Mouse (Mus musculus): Measurements from ENCODE around the gene Bcl2. TPM values are rescaled to one million over a fixed set of nuclear protein-coding genes. Genes with fewer than 3 reads are reported as not detected.

The Bcl2 gene
- polyA plus RNA-seq (2016; fragmentation: Nextera tagmentation; extraction: Ambion mirVana), result 10.4 and 11.5 TPM in 2 replicates

DNA sequence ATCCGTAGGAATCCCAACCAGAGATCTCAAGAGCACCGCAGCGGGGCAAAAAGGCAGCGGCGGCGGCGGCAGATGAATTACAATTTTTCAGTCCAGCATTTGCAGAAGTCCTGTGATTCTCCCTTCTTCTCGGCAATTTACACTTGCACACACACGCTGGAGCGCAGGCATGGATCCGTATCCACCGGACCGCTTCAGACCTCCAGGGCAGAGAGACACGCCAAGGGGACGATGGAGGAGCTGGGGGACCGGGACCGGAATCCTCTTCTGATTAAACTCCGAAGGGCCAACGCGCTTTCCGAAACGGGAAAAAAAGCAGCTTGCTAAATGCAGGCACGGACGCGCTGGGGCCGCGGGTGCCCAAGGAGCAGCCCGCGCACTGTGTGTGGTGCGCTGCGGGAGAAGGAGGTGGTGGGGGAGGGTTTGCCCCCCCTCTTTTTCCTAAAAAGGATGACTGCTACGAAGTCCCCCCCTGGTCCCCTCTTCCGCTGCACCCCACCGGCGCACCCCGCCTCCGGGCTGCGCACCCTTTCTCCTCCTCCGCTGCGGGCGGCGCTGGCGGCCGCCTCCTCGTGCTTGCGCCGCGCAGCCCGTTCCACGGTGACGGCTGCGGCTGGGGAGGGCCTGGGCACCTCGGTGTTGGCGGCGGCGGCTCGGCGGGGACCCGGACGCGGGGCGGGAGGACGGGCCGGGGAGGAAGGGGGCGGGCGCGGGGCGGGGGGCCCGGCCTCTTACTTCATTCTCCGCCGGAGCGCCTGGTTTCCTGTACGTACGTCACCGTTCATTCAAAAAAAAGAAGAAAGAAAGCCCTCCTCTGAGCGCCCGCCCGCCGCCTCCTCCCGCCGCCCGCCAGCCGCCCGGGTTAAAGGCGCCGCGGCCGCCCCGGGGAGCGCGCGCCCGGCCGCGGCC, at the start of gene Bcl2:
Gene Bcl2 (minus strand): TSS at position 654 of the 909 bp plus-strand sequence.
- peaks cover 10% of the 10 kb centered on the region for H3K4me1 ChIP-seq
- H3K36me3 ChIP-seq, result no peaks in the 10 kb centered on the region
- peak; percentile 81 for ATAC-seq (ENCODE audit: low FRiP score, low read depth)
- H3K27me3 ChIP-seq (replicated peaks), result no peaks in the 10 kb centered on the region
- no peaks in the 10 kb centered on the region for H3K9me3 ChIP-seq
- WGBS, result under 1% methylated on average over 91 of the region's 95 CpGs
- H3K4me2 ChIP-seq (replicated peaks), result peak within 1 kb of the TSS; percentile 88
- H3K4me3 ChIP-seq, result peak within 1 kb of the TSS; percentile 77
- peak within 1 kb of the TSS; percentile 86 for H3K9ac ChIP-seq
- H3K27ac ChIP-seq, result peak within 1 kb of the TSS; percentile 74

DNA sequence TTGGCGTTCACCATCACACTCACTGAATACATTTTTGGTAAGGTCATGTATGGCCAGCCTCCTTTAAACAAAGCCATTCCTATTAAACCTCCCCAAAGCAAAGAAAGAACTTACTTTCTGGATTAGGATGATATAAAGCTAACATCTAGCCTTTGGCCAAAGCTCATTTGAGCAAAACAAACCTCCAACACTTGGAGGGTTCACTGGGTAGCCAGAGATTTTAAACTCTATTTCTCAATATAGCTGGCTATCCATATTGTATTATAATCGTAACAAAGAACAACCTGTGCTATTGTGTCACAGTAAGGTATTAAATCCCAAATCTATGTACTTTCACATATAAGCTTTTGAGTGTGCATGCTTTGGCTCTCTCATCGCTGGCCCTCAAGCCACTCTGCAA, 46.7 kb upstream of the Bcl2 start:
- 88% methylated on average over 3 of the region's 3 CpGs for WGBS
- Histone ChIP-seq H3K4me3 (no peak overlapping the region), H3K27me3 (replicated peaks) (no peaks in the 10 kb centered on the region), H3K4me1 (peaks cover 11% of the 10 kb centered on the region), H3K4me2 (replicated peaks) (no peak overlapping the region), H3K36me3 (peaks cover 18% of the 10 kb centered on the region), H3K9ac (no peak overlapping the region), H3K9me3 (no peaks in the 10 kb centered on the region), H3K27ac (no peak overlapping the region)
- no peak for ATAC-seq (ENCODE audit: low FRiP score, low read depth)

DNA sequence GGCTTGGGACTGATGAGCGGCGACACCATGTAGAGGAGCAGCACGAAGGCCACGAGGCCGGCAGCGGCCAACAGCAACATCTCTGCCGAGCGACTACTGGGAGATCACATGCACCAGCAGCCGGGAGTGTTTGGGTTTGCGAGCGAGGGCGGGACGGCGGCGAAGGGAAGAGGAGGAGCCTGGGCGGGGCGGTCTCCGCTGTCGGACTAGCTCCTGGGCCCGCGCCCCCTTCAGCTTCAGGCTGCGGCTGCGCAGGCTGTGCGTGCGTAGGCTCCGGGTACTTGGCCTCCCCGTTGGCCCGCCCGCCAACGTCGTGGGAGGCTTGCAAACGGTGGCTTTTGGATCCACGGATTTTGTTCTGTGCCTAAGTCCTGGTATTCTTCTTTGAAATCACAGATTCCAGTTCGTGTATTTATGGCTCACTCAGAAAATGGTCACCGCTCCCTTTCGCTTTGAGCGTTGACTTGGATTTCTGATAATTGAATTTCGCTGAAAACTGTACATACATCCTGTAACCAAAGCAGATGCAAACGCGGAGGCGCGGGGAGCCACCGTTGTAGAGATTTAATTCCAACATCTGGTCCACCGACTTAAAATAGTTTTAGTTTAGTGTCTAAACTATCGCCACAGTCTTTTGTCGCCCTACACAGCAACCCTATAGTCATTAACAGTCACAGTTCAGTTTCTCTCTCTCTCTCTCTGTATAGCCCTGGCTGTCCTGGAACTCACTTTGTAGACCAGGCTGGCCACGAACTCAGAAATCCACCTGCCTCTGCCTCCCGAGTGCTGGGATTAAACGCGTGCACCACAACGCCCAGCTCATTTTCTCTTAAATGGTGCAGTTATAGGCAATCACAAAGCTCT, 45.7 kb upstream of the Bcl2 start, which contains the start of gene Kdsr:
Gene Kdsr (minus strand): TSS at position 156 of the 864 bp plus-strand sequence.
- H3K4me1 ChIP-seq, result peaks cover 11% of the 10 kb centered on the region
- peak; percentile 99 for ATAC-seq (ENCODE audit: low FRiP score, low read depth)
- H3K27ac ChIP-seq, result 0 out of 2 replicates have a peak within 1 kb of the TSS, but pooled peaks have one; percentile 53
- no peaks in the 10 kb centered on the region for H3K27me3 ChIP-seq (replicated peaks)
- H3K36me3 ChIP-seq, result peaks cover 11% of the 10 kb centered on the region; the same call in 1 of the 2 replicates
- 4% methylated on average over 46 of the region's 51 CpGs for WGBS
- peak within 1 kb of the TSS; percentile 58 for H3K9ac ChIP-seq
- peak within 1 kb of the TSS; percentile 76 for H3K4me2 ChIP-seq (replicated peaks)
- H3K4me3 ChIP-seq, result peak within 1 kb of the TSS; percentile 53
- no peaks in the 10 kb centered on the region for H3K9me3 ChIP-seq

DNA sequence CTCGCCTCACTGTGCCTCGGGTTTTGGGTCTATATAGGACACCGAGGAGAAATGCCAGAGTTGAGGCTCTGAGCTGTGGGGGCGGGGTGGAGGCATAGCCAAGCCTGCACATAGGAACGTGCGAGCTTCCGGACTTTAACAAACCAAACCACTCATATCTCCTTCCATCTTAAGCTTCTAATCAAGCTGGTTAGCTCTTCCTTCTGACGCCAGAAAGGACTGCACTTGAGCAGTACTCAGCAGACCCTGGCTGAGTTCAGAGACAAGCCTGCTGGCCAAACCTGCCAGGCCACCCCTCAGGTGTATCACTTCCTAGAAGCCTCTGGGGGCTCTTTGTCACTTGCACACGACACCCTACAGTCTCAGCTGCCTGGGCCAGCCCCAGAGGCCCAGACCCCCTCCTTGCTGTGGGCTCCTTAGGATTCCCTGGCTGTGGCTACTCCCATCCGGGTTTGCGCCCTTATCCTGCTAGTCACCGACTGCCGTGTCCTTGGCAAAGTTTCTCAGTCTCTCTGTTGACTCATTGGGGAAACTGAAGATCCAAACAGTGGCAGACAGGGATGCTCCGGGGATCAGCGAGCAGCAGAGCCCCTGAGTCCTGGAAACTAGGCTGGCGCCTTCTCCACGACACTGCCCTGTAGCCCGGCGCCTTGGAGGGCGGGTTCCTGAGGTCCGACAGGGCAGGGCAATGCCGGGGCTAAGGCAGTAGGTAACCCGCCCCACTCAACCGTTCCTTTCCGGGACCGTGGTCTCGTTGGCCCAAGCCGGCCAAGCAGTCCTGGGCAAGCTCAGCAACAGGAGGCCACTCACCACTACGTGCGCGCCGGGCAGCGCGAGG, 44.9 kb upstream of the Bcl2 start:
- Histone ChIP-seq H3K4me3 (peak overlapping the region; percentile 53), H3K9me3 (no peaks in the 10 kb centered on the region), H3K36me3 (0 out of 2 replicates have a peak, but pooled peaks cover 5% of the 10 kb centered on the region), H3K9ac (peak overlapping the region; percentile 58), H3K27me3 (replicated peaks) (no peaks in the 10 kb centered on the region), H3K27ac (no peak overlapping the region), H3K4me1 (peaks cover 11% of the 10 kb centered on the region), H3K4me2 (replicated peaks) (peak overlapping the region; percentile 76)
- 3% methylated on average over 34 of the region's 34 CpGs for WGBS
- ATAC-seq (ENCODE audit: low FRiP score, low read depth), result peak; percentile 36

DNA sequence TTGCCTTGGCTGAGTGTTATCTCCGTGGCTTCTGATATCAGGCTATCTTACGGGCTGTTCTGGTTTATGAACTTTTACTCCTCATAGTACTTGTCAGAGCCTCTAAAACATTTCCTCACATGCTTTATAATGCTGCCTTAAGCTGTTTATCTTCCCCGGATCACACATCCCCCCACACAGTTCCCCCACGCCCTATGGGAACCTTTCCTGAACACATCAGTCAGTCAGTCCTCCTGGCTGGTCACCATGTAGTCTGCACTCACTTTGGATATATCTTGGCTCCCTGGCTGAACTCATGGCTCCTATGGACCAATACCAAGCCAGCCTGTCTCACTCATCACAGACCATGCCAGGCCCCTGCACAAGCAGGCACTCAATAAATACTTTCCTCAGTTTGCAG, 42.6 kb upstream of the Bcl2 start:
- no peak overlapping the region for H3K9ac ChIP-seq
- no peak for ATAC-seq (ENCODE audit: low FRiP score, low read depth)
- 91% methylated on average over 4 of the region's 4 CpGs for whole genome bisulfite sequencing
- no peak overlapping the region for H3K27ac ChIP-seq
- H3K27me3 ChIP-seq (replicated peaks), result no peaks in the 10 kb centered on the region
- no peak overlapping the region for H3K4me2 ChIP-seq (replicated peaks)
- H3K36me3 ChIP-seq, result no peaks in the 10 kb centered on the region
- H3K9me3 ChIP-seq, result no peaks in the 10 kb centered on the region
- H3K4me3 ChIP-seq, result no peak overlapping the region
- H3K4me1 ChIP-seq, result peaks cover 11% of the 10 kb centered on the region

DNA sequence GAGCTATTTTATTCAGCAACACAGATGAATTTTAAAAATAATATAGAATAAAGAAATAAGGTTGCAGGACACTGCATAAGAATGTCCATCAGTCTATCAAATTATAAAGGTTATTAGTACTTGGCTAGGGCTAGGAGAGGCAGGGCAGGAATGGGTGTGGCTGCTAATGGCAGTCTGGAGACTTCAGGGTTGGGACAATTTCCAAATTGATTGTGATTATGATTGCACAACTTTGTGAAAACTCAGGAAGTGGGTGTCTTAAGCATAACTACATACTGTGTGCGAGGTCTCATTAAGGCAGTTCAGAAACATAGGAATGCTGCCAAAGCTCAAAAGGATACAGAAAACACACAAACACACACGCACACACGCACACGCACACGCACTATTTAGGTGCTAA, 37.9 kb upstream of the Bcl2 start:
- no peaks in the 10 kb centered on the region for H3K27me3 ChIP-seq (replicated peaks)
- ATAC-seq (ENCODE audit: low FRiP score, low read depth), result no peak
- H3K4me1 ChIP-seq, result no peaks in the 10 kb centered on the region
- H3K9ac ChIP-seq, result no peak overlapping the region
- H3K27ac ChIP-seq, result no peak overlapping the region
- 96% methylated on average over 5 of the region's 5 CpGs for WGBS
- H3K4me2 ChIP-seq (replicated peaks), result no peak overlapping the region
- no peak overlapping the region for H3K4me3 ChIP-seq
- H3K36me3 ChIP-seq, result peaks cover 9% of the 10 kb centered on the region
- H3K9me3 ChIP-seq, result no peaks in the 10 kb centered on the region

DNA sequence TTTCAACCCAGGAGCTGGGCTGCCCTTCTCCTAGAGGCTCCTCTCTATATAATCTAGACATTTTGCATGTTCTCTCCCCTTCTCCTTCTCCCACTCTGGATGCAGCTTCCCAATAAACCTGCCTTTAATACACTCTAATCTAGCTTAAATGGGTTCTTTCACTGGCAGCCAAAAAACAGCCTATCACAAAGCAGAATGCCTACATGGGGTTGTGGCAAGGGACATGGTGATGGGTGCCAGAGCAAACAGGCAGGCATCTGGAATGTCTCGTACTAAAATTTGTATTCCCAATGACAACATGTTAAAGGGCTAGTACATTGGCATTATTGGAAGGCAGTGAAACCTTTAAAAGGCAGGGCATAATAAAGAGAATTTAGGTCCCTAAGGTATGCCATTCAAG, 36.6 kb upstream of the Bcl2 start:
- Histone ChIP-seq H3K9ac (no peak overlapping the region), H3K27ac (no peak overlapping the region), H3K27me3 (replicated peaks) (no peaks in the 10 kb centered on the region), H3K4me3 (no peak overlapping the region), H3K36me3 (peaks cover 21% of the 10 kb centered on the region), H3K9me3 (no peaks in the 10 kb centered on the region), H3K4me2 (replicated peaks) (no peak overlapping the region), H3K4me1 (no peaks in the 10 kb centered on the region)
- ATAC-seq (ENCODE audit: low FRiP score, low read depth), result no peak
- WGBS, result 95% methylated on average over 1 of the region's 1 CpGs

DNA sequence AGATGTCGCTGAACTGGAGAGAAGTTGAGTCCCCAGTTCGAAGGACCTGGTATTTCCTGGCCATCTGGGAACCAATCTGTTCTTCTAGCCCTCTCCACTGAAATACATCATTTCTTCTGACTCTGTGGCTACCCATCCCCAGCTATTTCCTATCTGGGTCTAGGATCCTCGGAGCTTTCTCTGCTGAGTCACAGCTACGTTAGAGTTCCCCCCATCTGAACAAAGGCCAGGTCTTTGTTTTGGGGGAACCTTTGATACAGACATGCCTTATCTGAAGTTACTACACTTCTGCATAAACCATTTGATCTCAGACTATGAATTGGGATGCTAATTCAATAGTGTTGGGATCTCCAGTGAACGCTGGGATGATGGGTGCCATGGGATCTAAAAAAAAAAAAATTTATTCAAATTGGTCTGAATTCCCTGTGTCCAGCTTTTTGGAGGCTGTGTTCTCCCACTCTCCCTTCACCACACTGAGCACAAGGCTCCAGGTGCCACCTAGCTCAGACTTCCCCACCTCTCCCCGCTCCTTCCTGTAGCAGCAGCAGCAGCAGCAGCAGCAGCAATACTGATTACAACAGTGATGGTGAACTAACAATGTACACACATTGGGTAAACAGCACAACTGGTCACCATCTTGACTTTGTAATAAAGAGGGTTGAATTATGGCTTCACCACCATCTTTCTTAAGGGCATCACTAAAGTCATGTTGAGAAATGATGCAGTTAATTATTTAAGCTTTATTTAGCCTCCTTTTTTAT, 34.7 kb upstream of the Bcl2 start:
- Histone ChIP-seq H3K27me3 (replicated peaks) (no peaks in the 10 kb centered on the region), H3K4me2 (replicated peaks) (no peak overlapping the region), H3K4me1 (no peaks in the 10 kb centered on the region), H3K9me3 (no peaks in the 10 kb centered on the region), H3K27ac (no peak overlapping the region), H3K36me3 (peaks cover 21% of the 10 kb centered on the region), H3K9ac (no peak overlapping the region), H3K4me3 (no peak overlapping the region)
- ATAC-seq (ENCODE audit: low FRiP score, low read depth), result no peak
- WGBS, result 93% methylated on average over 6 of the region's 6 CpGs

DNA sequence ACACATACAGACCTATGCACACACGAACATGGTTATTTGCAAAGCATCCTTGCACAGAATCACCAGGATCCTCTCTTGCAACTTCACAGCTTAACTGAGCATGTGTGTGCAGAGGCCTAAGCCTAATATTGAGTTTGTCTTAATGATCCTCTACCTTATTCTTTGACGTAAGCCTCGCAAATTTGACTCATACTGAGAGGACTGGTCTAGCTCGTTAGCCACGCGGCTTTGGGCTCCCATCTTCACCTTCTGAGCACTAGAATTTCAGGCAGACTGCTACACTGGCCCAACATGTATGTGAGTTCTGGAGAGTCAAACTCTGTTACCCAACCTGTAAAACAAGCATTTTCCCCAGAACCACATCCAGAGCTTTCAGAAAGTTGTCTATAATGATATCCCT, 28.9 kb upstream of the Bcl2 start:
- no peak overlapping the region for H3K27ac ChIP-seq
- H3K27me3 ChIP-seq (replicated peaks), result no peaks in the 10 kb centered on the region
- H3K4me1 ChIP-seq, result no peaks in the 10 kb centered on the region
- peaks cover 18% of the 10 kb centered on the region for H3K36me3 ChIP-seq
- no peaks in the 10 kb centered on the region for H3K9me3 ChIP-seq
- H3K4me3 ChIP-seq, result no peak overlapping the region
- 94% methylated on average over 6 of the region's 6 CpGs for WGBS
- H3K4me2 ChIP-seq (replicated peaks), result no peak overlapping the region
- no peak for ATAC-seq (ENCODE audit: low FRiP score, low read depth)
- no peak overlapping the region for H3K9ac ChIP-seq

DNA sequence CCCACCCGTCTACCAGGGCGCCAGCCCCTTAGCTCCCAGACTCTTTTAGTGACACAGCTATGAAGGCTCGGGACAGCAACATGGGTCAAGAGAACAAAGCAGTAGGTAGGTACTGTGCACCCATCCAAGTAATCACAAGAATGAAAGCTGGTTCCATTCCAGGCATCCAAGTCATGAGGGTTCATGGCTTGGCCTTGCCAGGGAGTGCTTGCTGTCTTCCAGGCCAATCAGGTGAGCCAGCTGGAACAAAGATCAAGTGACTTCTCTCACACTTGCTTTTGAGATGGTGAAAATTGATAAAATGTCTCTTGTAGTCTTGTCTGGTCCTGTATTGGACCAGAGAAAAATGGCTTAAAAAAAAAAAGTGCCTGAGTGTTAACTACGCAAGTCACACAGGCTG, 26.7 kb upstream of the Bcl2 start:
- H3K4me2 ChIP-seq (replicated peaks), result no peak overlapping the region
- no peak overlapping the region for H3K9ac ChIP-seq
- no peaks in the 10 kb centered on the region for H3K4me1 ChIP-seq
- WGBS, result 94% methylated on average over 4 of the region's 4 CpGs
- ATAC-seq (ENCODE audit: low FRiP score, low read depth), result no peak
- H3K9me3 ChIP-seq, result no peaks in the 10 kb centered on the region
- H3K27me3 ChIP-seq (replicated peaks), result no peaks in the 10 kb centered on the region
- no peaks in the 10 kb centered on the region for H3K36me3 ChIP-seq
- H3K4me3 ChIP-seq, result no peak overlapping the region
- H3K27ac ChIP-seq, result no peak overlapping the region

DNA sequence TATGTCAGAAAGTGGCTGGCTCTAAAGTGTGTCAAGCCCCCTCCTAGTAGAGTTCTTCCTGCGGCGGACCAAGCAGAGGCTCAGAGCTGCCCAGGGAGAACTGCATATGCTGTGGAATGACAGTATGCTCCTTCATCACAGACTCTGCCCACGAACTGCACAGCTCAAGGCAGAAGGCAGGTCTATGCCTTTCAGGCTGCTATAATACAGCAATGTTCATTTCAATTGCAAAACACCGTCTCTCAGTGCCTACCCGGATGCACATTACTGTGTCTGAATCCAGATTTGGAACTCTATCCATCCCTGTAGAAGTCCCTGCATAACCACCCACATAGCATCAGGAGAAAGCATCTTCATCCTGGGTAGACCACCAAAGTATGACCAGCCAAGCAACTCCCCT, 25.7 kb upstream of the Bcl2 start:
- Histone ChIP-seq H3K4me2 (replicated peaks) (no peak overlapping the region), H3K27ac (no peak overlapping the region), H3K9me3 (no peaks in the 10 kb centered on the region), H3K4me3 (no peak overlapping the region), H3K36me3 (no peaks in the 10 kb centered on the region), H3K4me1 (no peaks in the 10 kb centered on the region), H3K9ac (no peak overlapping the region), H3K27me3 (replicated peaks) (no peaks in the 10 kb centered on the region)
- no peak for ATAC-seq (ENCODE audit: low FRiP score, low read depth)
- 92% methylated on average over 5 of the region's 5 CpGs for WGBS

Data from neural tube, embryonic 12.5 days (tissue).